20 mouse cellular contexts compared by ENCODE assay signal in genomic region chr7:25000211-25000610, GRCm38 (mm10). TPM values are rescaled to one million over a fixed set of nuclear protein-coding genes. Genes with fewer than 3 reads are reported as not detected.
A peak's percentile ranks its signal among the peaks of the same experiment; 100 is the strongest.
DNase-seq lines count a peak whose midpoint lies in the region; ATAC-seq and TF ChIP-seq lines count a peak whose summit lies in the region.
"Had no signal": no experiment of that assay in that cellular context is flagged by ENCODE, and none has a peak within 500 bp of the region (broad histone marks: within the 10 kb centered on the region; RNA-seq: fewer than 3 reads in every experiment).

No protein-coding gene starts in this region.

- peak overlapping the region; percentile 23; the same call in 1 of the 2 replicates for H3K27ac ChIP-seq in layer of hippocampus, adult 2 months
- H3K27ac ChIP-seq in olfactory bulb, adult 2 months (ENCODE audit: insufficient read depth, low read depth, low read length), result 0 out of 2 replicates have a peak overlapping the region, but pooled peaks have one; percentile 21
- H3K27ac ChIP-seq: hindbrain, embryonic 14.5 days; stomach, embryonic 15.5 days had no signal

- peak; percentile 93 for ATAC-seq in granulocyte monocyte progenitor cell, adult 5-6 weeks (replicated peaks; ENCODE audit: poor library complexity, severe bottlenecking)

- no peak for TF ChIP-seq POLR2A in olfactory bulb, adult 2 months (IDR thresholded peaks at IDR 0.05; ENCODE audit: insufficient read depth, low read depth, low read length)

- intact Hi-C loops in gastrocnemius, postnatal 36 days (cut with DNase I), result no loop called here

- peaks cover 61% of the 10 kb centered on the region for H3K4me1 ChIP-seq in olfactory bulb, adult 2 months (ENCODE audit: control insufficient read depth, insufficient read depth, low read length)
- H3K4me1 ChIP-seq: stomach, embryonic 15.5 days had no signal

- WGBS in olfactory bulb, adult 2 months, result 41% methylated on average over 7 of the region's 7 CpGs

- DNase-seq in layer of hippocampus, adult 2 months (ENCODE audit: low spot score in 2 of 2), result no peak
- DNase-seq in layer of hippocampus, adult 11-12 months (ENCODE audit: low spot score), result no peak
- no peak for DNase-seq in ovary, postnatal 10 days (ENCODE audit: low spot score)
- no peak for DNase-seq in adrenal gland, adult 8-10 months
- DNase-seq in adrenal gland, adult (ENCODE audit: inconsistent age in 2 of 2, low spot score in 1 of 2), result no peak
- no peak for DNase-seq in gastrocnemius, postnatal 36 days
- DNase-seq: cerebellum, adult 9-10 months; gastrocnemius, postnatal 25 days; kidney, adult 18-20 months; kidney, postnatal 4 days; liver; lung, adult 2 months; right cerebral cortex, postnatal 4 days had no signal

- TF ChIP-seq CTCF in layer of hippocampus, adult 2 months (conservative IDR thresholded peaks at IDR 0.05), result no peak
- TF ChIP-seq CTCF in olfactory bulb, adult 2 months (IDR thresholded peaks at IDR 0.05; ENCODE audit: insufficient read depth, low read depth, low read length), result no peak

- H3K4me3 ChIP-seq in layer of hippocampus, adult 2 months, result no peak overlapping the region; the same call in 1 of the 2 replicates
- H3K4me3 ChIP-seq in olfactory bulb, adult 2 months (ENCODE audit: insufficient read depth, low read depth, low read length), result peak overlapping the region; percentile 6; the same call in 1 of the 2 replicates
- H3K4me3 ChIP-seq: stomach, embryonic 15.5 days had no signal

RNA-seq across cellular contexts. Expression of gene Atp1a3, which starts 5.5 kb away (rescaled TPM):
- 1,000 to 10,000 TPM; 2,443 to 2,563 TPM for total RNA-seq in layer of hippocampus, adult 2 months (2021)
- total RNA-seq in granulocyte monocyte progenitor cell, adult 5-6 weeks (2014; fragmentation: Nextera tagmentation), result 34.6 and 53.7 TPM in 2 replicates
- 24.4 and 34.1 TPM in 2 replicates for total RNA-seq in granulocyte monocyte progenitor cell, adult 5-6 weeks (2017)
- polyA plus RNA-seq in olfactory bulb, adult 2 months (2012; ENCODE audit: insufficient read depth, insufficient read length, low replicate concordance, missing spikeins), result 361 and 745 TPM in 2 replicates
- total RNA-seq in adrenal gland, adult 8-10 months (2022), result 100 to 1,000 TPM in 2 of 4 experiments, 10 to 100 TPM in 2; 46.3 to 149 (median 91.8) TPM
- under 1 TPM; 0.08 to 0.15 TPM for total RNA-seq in gastrocnemius, postnatal 36 days (2021)

RNA-seq across cellular contexts. Expression of gene Rabac1, which starts 27.7 kb away (rescaled TPM):
- 100 to 1,000 TPM; 275 to 315 TPM for total RNA-seq in layer of hippocampus, adult 2 months (2021)
- total RNA-seq in granulocyte monocyte progenitor cell, adult 5-6 weeks (2014; fragmentation: Nextera tagmentation), result 112 and 164 TPM in 2 replicates
- 118 and 121 TPM in 2 replicates for total RNA-seq in granulocyte monocyte progenitor cell, adult 5-6 weeks (2017)
- not detected in 2 replicates for polyA plus RNA-seq in olfactory bulb, adult 2 months (2012; ENCODE audit: insufficient read depth, insufficient read length, low replicate concordance, missing spikeins)
- 100 to 1,000 TPM; 343 to 403 (median 360) TPM for total RNA-seq in adrenal gland, adult 8-10 months (2022)
- total RNA-seq in gastrocnemius, postnatal 36 days (2021), result 100 to 1,000 TPM; 188 to 189 TPM

RNA-seq across cellular contexts. Expression of gene Gm4881, which starts 55.9 kb away (rescaled TPM):
- not detected for total RNA-seq in layer of hippocampus, adult 2 months (2021)
- not detected in 2 replicates for total RNA-seq in granulocyte monocyte progenitor cell, adult 5-6 weeks (2014; fragmentation: Nextera tagmentation)
- total RNA-seq in granulocyte monocyte progenitor cell, adult 5-6 weeks (2017), result not detected in 2 replicates
- not detected in 2 replicates for polyA plus RNA-seq in olfactory bulb, adult 2 months (2012; ENCODE audit: insufficient read depth, insufficient read length, low replicate concordance, missing spikeins)
- total RNA-seq in adrenal gland, adult 8-10 months (2022), result not detected
- total RNA-seq in gastrocnemius, postnatal 36 days (2021), result not detected
- total RNA-seq: gastrocnemius, postnatal 25 days; left cerebral cortex, adult 8-10 months had no signal
- polyA plus RNA-seq: frontal cortex, adult 2 months; heart, postnatal 0 days; lung, adult 2 months; stomach, embryonic 15.5 days had no signal

Comparison
In these comparisons a context has a peak if more than half of its experiments do, and no peak if none do; other contexts are left out.
1. RNA of gene Atp1a3, which starts 5.5 kb away (total RNA-seq): 2,443 to 2,563 TPM in layer of hippocampus, adult 2 months, 46.3 to 149 TPM in adrenal gland, adult 8-10 months and 24.4 to 53.7 TPM in granulocyte monocyte progenitor cell, adult 5-6 weeks; 0.08 to 0.15 TPM in gastrocnemius, postnatal 36 days; every median in the first group is over 10 times any median in the second.